Mouse (Mus musculus): ENCODE data around the gene Il16.

- no peak for TF ChIP-seq CTCF (IDR thresholded peaks at IDR 0.05; ENCODE audit: low read depth)
- TF ChIP-seq EP300 (IDR thresholded peaks at IDR 0.05; ENCODE audit: low read depth) = no peak
Observed at GRCm38 (mm10) chr7:83746107-83746687, 671 bp upstream of the Il16 start.
